Mouse (Mus musculus) heart, embryonic 10.5 days (tissue): ENCODE measurements around the gene H2-DMa. TPM values are rescaled to one million over a fixed set of nuclear protein-coding genes. Genes with fewer than 3 reads are reported as not detected.
A peak's percentile ranks its signal among the peaks of the same experiment; 100 is the strongest.
"Not testable (repeated sequence)": the region's sequence is repeated elsewhere in the genome, so short reads cannot be mapped to it uniquely, and the experiment has no call there.

Source experiments
- DNase-seq: peaks from one replicate; pipeline ENCODE4 v3.0.0-alpha.2; 2017; ENCODE audit warnings: low spot score
- H3K27ac ChIP-seq: fragments of 300-500 bp; sonication (generic); 2 replicates; pipeline ENCODE4 v1.5.1; 2016; ENCODE audit warnings: mild to moderate bottlenecking
- H3K27me3 ChIP-seq: fragments of 300-500 bp; sonication (generic); 2 replicates; pipeline ENCODE4 v1.6.1; 2016; ENCODE audit warnings: mild to moderate bottlenecking; ENCODE audit not compliant: poor library complexity, insufficient read depth, severe bottlenecking
- H3K36me3 ChIP-seq: fragments of 300-500 bp; sonication (generic); 2 replicates; pipeline ENCODE4 v1.6.1; 2016; ENCODE audit warnings: mild to moderate bottlenecking, moderate library complexity
- H3K4me1 ChIP-seq: fragments of 300-500 bp; sonication (generic); 2 replicates; pipeline ENCODE4 v1.6.1; 2016; ENCODE audit warnings: mild to moderate bottlenecking
- H3K4me3 ChIP-seq: fragments of 300-500 bp; sonication (generic); 2 replicates; pipeline ENCODE4 v1.5.1; 2016; ENCODE audit warnings: mild to moderate bottlenecking, moderate library complexity
- H3K9me3 ChIP-seq: fragments of 300-500 bp; sonication (generic); 2 replicates; pipeline ENCODE4 v1.6.1; 2016; ENCODE audit warnings: mild to moderate bottlenecking, moderate library complexity
- WGBS: fragments of 180-500 bp; shearing (Covaris S2); methylation state at CpG from one replicate; pipeline ENCODE4 v1.1.7; 2016; 5-methylcytosine and 5-hydroxymethylcytosine counted together
- polyA plus RNA-seq: library from polyadenylated mRNA; unstranded; fragments of >200 nt; fragmentation: Nextera tagmentation; extraction: Ambion mirVana; gene quantifications from 2 replicates; pipeline ENCODE4 v1.2.1, GENCODE M21; 2016

H2-DMa gene
- polyA plus RNA-seq, 1 experiment from 2014 or later: 7.1 TPM

DNA sequence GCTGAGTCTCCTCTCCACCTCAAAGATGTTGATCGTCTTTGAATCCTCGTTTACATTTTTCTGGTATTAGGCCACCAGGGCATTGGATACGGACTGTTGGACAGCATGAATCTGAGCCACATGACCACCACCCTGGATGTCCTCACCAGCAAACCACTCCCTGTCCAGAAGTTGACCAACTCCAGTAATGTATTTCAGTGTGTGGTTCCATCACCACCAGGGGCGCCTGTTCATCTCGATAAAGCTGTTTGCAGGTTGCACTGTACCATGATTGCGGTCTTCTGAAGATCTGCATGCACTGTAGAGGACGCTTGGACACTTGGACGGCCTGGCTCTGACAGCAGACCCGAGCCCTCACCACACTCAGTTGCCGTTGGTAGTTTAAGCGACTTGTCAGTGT lies 13.9 kb downstream of the H2-DMa start:
- WGBS: 78% methylated on average over 11 of the region's 11 CpGs

GRCm38 (mm10) chr17:34134451-34134850 lies 15.1 kb downstream of the H2-DMa start:
- Histone ChIP-seq H3K36me3 (no peaks in the 10 kb centered on the region), H3K9me3 (no peaks in the 10 kb centered on the region), H3K4me1 (peaks cover 12% of the 10 kb centered on the region), H3K27ac (no peak overlapping the region), H3K4me3 (no peak overlapping the region), H3K27me3 (peaks cover 38% of the 10 kb centered on the region)
- 88% methylated on average over 3 of the region's 3 CpGs for WGBS
- no peak for DNase-seq

More for the DNA sequence above, 13.9 kb downstream of the H2-DMa start:
- Histone ChIP-seq H3K27me3 (peaks cover 26% of the 10 kb centered on the region), H3K36me3 (no peaks in the 10 kb centered on the region), H3K4me1 (peaks cover 18% of the 10 kb centered on the region), H3K9me3 (no peaks in the 10 kb centered on the region), H3K27ac (no peak overlapping the region), H3K4me3 (no peak overlapping the region)
- DNase-seq: no peak

DNA sequence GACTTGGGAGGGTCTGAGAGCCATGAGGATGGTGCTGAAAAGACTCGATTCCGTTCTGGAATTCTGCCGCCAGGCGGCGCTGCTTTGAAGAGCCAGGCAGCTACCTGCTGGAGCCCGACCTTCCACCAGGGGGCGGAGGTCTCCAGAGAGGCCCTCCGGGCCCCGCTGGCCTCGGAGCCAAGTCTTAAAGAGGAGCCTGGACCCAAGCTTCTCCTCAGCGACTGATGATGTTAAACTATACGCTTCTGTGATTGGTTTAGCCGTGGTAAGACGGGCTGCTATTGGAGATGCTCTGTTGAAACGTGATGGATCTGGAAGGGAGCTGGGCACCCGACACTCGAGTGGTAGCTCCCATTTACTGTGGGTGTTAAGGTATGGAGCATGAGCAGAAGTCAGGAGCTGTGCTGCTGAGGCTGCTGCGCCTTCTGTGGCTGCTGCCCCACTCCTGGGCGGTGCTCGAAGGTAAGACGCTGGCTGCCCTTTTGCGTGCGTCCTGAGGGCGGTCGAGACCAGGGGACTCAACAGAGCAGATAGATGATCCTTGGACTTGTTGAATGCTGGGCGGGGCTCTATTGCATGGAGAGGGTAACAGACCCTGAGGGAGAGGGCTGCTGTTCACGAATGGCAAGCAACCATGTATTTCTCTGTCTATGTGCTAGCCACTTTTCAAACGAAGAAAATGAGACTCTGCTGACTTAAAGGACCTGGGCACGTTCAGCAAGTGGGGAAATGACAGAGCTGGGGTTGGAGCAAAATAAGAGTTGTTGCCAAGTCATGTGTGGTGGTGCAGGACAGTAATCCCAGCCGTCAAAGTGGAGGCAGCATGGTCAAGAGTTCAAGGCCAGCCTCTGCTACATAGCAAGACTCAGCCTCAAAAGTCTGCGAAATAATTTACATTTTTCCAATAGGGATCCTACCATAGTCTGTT lies 16.2 kb downstream of the H2-DMa start:
- H3K4me1 ChIP-seq: peaks cover 21% of the 10 kb centered on the region
- peak overlapping the region; percentile 58 for H3K4me3 ChIP-seq
- H3K27ac ChIP-seq: no peak overlapping the region
- H3K27me3 ChIP-seq: peaks cover 49% of the 10 kb centered on the region
- H3K9me3 ChIP-seq: no peaks in the 10 kb centered on the region
- peak; percentile 97 for DNase-seq
- no peaks in the 10 kb centered on the region for H3K36me3 ChIP-seq
- WGBS: 8% methylated on average over 31 of the region's 31 CpGs

DNA sequence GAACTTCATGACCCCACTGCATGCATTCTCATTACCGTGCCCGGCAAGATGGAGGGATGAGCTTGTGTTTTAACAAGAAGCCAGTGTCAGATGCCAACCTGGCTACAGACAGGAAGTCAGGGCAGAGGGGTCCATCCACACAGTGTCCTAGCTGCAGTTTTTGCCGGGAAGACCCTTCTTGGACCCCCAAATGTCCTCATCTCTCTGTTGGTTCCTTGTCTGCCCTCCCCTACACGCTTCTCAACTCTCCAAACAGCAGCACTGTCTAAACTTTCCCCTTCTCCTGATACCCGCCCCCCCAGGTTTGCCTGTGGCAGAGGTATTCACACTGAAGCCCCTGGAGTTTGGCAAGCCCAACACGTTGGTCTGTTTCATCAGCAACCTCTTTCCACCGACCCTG lies 18.3 kb downstream of the H2-DMa start:
- no peak overlapping the region for H3K4me3 ChIP-seq
- H3K4me1 ChIP-seq: peaks cover 21% of the 10 kb centered on the region
- H3K27ac ChIP-seq: no peak overlapping the region
- H3K36me3 ChIP-seq: no peaks in the 10 kb centered on the region
- H3K27me3 ChIP-seq: peaks cover 66% of the 10 kb centered on the region
- H3K9me3 ChIP-seq: no peaks in the 10 kb centered on the region
- DNase-seq: no peak
- 69% methylated on average over 7 of the region's 7 CpGs for WGBS

DNA sequence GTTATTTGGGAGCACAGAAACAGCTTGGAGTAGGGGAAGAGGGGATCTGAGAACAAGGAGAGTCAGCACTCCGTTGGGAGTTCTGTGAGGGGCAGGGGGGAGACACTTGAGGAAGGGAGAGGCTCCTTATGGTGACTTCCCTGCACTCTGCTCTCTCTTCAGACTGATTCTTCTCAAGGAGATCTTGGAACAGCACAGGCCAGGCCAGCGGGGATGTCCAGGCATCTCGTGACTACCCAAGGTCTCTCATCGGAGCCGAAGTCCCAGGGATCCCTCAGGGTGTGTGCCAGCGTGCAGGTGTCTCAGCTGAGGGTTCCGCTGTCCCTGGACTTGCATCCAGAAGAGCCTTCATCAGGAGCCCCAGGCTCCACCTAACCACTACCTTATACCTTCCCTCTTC lies 19.3 kb downstream of the H2-DMa start:
- no peak overlapping the region for H3K4me3 ChIP-seq
- no peaks in the 10 kb centered on the region for H3K36me3 ChIP-seq
- peaks cover 27% of the 10 kb centered on the region for H3K4me1 ChIP-seq
- H3K27me3 ChIP-seq: peaks cover 73% of the 10 kb centered on the region
- DNase-seq: no peak
- no peak overlapping the region for H3K27ac ChIP-seq
- no peaks in the 10 kb centered on the region for H3K9me3 ChIP-seq
- 73% methylated on average over 7 of the region's 7 CpGs for WGBS

DNA sequence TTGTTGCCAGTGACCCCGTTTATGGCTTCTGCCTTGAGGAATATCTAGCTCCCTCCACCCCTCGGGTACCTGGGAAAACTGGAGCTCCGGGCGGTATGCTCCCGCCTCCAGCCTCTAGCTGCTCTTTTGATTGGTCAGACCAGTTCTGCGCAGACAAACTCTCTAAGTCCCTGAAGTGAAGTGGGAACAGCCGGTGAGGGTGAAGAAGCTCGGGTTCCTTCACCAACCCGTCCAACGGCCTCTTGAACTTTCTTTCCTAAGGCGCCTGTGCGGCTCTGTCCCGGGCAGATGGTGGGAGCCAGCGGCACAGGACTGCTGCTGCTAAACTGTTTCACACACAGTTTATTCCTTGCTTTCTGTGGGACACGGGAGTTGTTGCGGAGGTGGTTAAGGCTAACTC lies 20.1 kb downstream of the H2-DMa start:
- Histone ChIP-seq H3K9me3 (no peaks in the 10 kb centered on the region), H3K36me3 (no peaks in the 10 kb centered on the region), H3K27me3 (peaks cover 73% of the 10 kb centered on the region), H3K4me1 (peaks cover 27% of the 10 kb centered on the region), H3K27ac (no peak overlapping the region), H3K4me3 (peak overlapping the region; percentile 58)
- 2% methylated on average over 16 of the region's 16 CpGs for WGBS
- DNase-seq: peak; percentile 79

DNA sequence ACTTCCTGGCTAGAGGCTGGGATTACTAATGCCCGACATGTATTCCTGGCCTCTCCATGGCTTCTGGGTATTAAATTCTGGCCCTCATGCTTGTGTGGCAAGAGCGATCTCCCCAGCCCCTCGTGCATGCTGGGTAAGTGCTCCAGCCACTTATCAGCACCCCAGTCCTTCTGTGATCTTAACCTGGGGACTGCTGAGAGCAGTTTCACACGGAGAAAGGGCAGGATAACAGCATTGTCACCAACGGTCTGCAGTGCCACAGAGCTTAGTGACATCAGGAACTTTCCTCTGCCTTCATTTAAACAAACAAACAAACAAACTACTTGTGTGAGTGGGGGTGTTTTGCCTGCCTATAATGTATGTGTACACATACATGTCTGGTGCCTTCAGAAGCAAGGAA lies 20.9 kb downstream of the H2-DMa start:
- H3K27ac ChIP-seq: no peak overlapping the region
- no peak for DNase-seq
- WGBS: 2% methylated on average over 5 of the region's 5 CpGs
- H3K27me3 ChIP-seq: peaks cover 76% of the 10 kb centered on the region
- peak overlapping the region; percentile 58 for H3K4me3 ChIP-seq
- no peaks in the 10 kb centered on the region for H3K36me3 ChIP-seq
- peaks cover 27% of the 10 kb centered on the region for H3K4me1 ChIP-seq
- H3K9me3 ChIP-seq: no peaks in the 10 kb centered on the region

GRCm38 (mm10) chr17:34141448-34141847 lies 22.1 kb downstream of the H2-DMa start:
- Histone ChIP-seq H3K27me3 (peaks cover 68% of the 10 kb centered on the region), H3K4me1 (peaks cover 21% of the 10 kb centered on the region)
- WGBS: 55% methylated on average over 4 of the region's 4 CpGs

GRCm38 (mm10) chr17:34142456-34143010 lies 23.2 kb downstream of the H2-DMa start:
- no peak overlapping the region for H3K27ac ChIP-seq
- WGBS: 77% methylated on average over 7 of the region's 7 CpGs
- DNase-seq: no peak
- H3K27me3 ChIP-seq: peaks cover 58% of the 10 kb centered on the region
- peaks cover 21% of the 10 kb centered on the region for H3K4me1 ChIP-seq
- no peaks in the 10 kb centered on the region for H3K9me3 ChIP-seq
- no peaks in the 10 kb centered on the region for H3K36me3 ChIP-seq
- no peak overlapping the region for H3K4me3 ChIP-seq

More at GRCm38 (mm10) chr17:34141448-34141847, 22.1 kb downstream of the H2-DMa start:
- H3K36me3 ChIP-seq: no peaks in the 10 kb centered on the region
- DNase-seq: no peak
- H3K4me3 ChIP-seq: no peak overlapping the region
- no peak overlapping the region for H3K27ac ChIP-seq
- H3K9me3 ChIP-seq: no peaks in the 10 kb centered on the region

DNA sequence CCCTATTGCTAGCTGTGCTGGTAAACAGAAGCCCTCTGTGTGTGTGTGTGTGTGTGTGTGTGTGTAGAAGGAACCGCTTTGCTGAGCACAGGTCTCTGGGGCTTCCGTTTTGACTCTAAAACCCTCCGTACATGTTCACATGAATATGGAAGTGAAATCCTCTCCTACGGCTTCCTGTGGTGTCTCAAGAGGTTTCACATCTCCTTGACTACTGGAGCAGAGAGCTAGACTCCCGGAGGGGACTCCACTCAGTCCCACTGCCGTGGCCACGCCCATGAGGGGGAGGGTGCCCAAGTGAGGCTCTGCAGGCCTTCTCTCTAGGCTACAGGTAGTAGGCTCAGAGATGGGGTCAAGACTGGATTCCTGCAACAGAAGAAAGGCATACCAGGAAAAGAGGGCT lies 23.7 kb downstream of the H2-DMa start, which contains the start of gene H2-DMb2:
H2-DMb2 (plus strand) TSS at position 275 of the 400 bp plus-strand sequence.
- H3K36me3 ChIP-seq: no peaks in the 10 kb centered on the region
- 41% methylated on average over 7 of the region's 7 CpGs for WGBS
- peaks cover 21% of the 10 kb centered on the region for H3K4me1 ChIP-seq
- peaks cover 53% of the 10 kb centered on the region for H3K27me3 ChIP-seq
- no peaks in the 10 kb centered on the region for H3K9me3 ChIP-seq
- no peak within 1 kb of the TSS for H3K27ac ChIP-seq
- no peak within 1 kb of the TSS for H3K4me3 ChIP-seq
- DNase-seq: no peak

DNA sequence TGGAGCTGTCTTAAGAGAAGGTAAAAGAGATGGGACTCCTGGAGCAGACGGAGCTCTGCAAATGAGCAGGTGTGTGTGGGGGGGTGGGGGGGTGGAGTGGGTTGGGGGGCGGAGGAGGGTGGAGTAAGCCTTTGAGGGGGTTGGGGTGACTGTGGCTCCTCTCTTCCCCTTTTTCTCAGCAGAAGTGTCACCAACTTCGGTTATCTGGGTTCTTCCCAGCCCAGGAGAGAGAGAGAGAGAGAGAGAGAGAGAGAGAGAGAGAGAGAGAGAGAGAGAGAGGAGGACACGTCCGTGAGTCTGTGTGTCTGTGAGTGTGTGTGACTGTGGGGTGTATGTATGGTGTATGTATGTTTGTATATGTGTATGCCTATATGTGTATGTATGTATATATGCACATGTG lies 24.1 kb downstream of the H2-DMa start:
- DNase-seq: no peak
- Histone ChIP-seq H3K4me3 (no peak overlapping the region), H3K27me3 (peaks cover 48% of the 10 kb centered on the region), H3K9me3 (no peaks in the 10 kb centered on the region), H3K36me3 (no peaks in the 10 kb centered on the region), H3K4me1 (peaks cover 21% of the 10 kb centered on the region), H3K27ac (no peak overlapping the region)
- 71% methylated on average over 5 of the region's 5 CpGs for WGBS

GRCm38 (mm10) chr17:34144221-34144620 lies 24.9 kb downstream of the H2-DMa start:
- DNase-seq, H3K4me3 ChIP-seq, H3K9me3 ChIP-seq, H3K36me3 ChIP-seq, H3K27ac ChIP-seq: not testable (repeated sequence)
- Histone ChIP-seq H3K4me1 (peaks cover 18% of the 10 kb centered on the region), H3K27me3 (peaks cover 41% of the 10 kb centered on the region)
- WGBS: 90% methylated on average over 4 of the region's 4 CpGs

DNA sequence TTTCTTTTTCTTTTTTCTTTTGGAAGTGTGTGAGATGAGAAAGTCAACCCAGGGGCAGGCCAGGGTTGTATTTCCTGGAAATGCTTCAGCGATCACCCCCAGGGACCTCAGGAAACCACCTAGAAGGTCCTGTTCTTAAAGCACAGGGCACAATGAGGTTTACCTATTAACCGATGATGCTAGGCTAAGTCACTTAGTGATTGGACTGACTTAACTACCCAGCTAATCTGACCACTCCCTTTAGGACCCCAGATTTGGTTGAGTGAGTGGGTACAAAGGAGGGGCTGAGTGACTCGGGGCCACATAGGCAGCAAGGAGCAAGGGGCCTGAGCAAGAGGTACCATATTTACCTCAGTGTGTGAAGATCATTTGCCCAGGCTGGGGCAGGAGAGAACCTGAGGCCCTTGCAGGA lies 25.6 kb downstream of the H2-DMa start:
- Histone ChIP-seq H3K9me3 (no peaks in the 10 kb centered on the region), H3K4me3 (no peak overlapping the region), H3K27ac (no peak overlapping the region), H3K4me1 (peaks cover 11% of the 10 kb centered on the region), H3K36me3 (no peaks in the 10 kb centered on the region), H3K27me3 (peaks cover 35% of the 10 kb centered on the region)
- 70% methylated on average over 3 of the region's 3 CpGs for WGBS
- DNase-seq: no peak
